ENCODE assay signal across 17 mouse cellular contexts in the genomic region with DNA sequence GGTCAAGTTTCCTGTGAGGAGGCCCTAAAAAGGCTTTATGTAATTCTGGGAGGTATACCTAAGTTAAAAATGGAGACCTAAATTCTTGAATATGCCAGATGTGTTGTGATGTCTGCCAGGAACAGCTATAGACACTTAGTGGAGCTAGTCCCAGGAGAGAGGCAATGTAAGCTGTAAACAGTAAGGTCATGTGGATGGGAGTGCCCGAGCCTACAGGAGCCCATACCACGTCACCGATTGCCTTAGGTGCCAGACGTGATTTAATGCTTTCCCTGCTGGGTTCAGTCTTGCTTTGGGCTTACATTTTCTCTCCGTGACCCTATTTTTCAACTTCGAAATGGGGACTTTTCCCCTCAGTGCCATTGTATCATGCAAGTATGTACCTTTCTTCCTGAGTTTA.
"Had no signal": no experiment of that assay in that cellular context is flagged by ENCODE, and none has a peak within 500 bp of the region (broad histone marks: within the 10 kb centered on the region; RNA-seq: fewer than 3 reads in every experiment).

No protein-coding gene starts in this region.

- H3K4me1 ChIP-seq: lung, embryonic 15.5 days; midbrain, embryonic 12.5 days; neural tube, embryonic 12.5 days had no signal

- H3K27me3 ChIP-seq: lung, embryonic 15.5 days; megakaryocyte, embryonic 14.5 days; midbrain, embryonic 12.5 days; neural tube, embryonic 12.5 days had no signal

- H3K9ac ChIP-seq: liver, postnatal 0 days; lung, embryonic 15.5 days; midbrain, embryonic 12.5 days; neural tube, embryonic 12.5 days had no signal

- H3K27ac ChIP-seq: lung, embryonic 15.5 days; macrophage; midbrain, embryonic 12.5 days; neural tube, embryonic 12.5 days had no signal

- ATAC-seq: liver, postnatal 0 days; lung, postnatal 0 days had no signal

- H3K4me3 ChIP-seq: lung, embryonic 15.5 days; megakaryocyte, embryonic 14.5 days; midbrain, embryonic 12.5 days; neural tube, embryonic 12.5 days had no signal

- H3K9me3 ChIP-seq: lung, embryonic 15.5 days; megakaryocyte, embryonic 14.5 days; midbrain, embryonic 12.5 days; neural tube, embryonic 12.5 days had no signal

- H3K4me2 ChIP-seq: lung, embryonic 15.5 days; midbrain, embryonic 12.5 days; neural tube, embryonic 12.5 days had no signal

- DNase-seq: liver, postnatal 0 days; lung, adult 2 months; lung, postnatal 14 days; lung, postnatal 36 days; midbrain, embryonic 14.5 days; right cerebral cortex, postnatal 25 days; right cerebral cortex, postnatal 4 days; spleen, adult 18-20 months; thymus, adult 18-20 months; thymus, postnatal 14 days; thymus, postnatal 36 days had no signal

- H3K36me3 ChIP-seq: lung, embryonic 15.5 days; midbrain, embryonic 12.5 days; neural tube, embryonic 12.5 days had no signal
